Mouse (Mus musculus): ENCODE measurements around the gene Nipal3.

- no peak for TF ChIP-seq CTCF (IDR thresholded peaks at IDR 0.05; ENCODE audit: control insufficient read depth, insufficient read depth, insufficient read length)
- TF ChIP-seq MAX (IDR thresholded peaks at IDR 0.05) = no peak
Observed at GRCm38 (mm10) chr4:135486352-135486751, 8.5 kb downstream of the Nipal3 start.
